Mouse (Mus musculus) neural tube, embryonic 15.5 days (tissue): Measurements from ENCODE around the gene Rab14. TPM values are rescaled to one million over a fixed set of nuclear protein-coding genes. Genes with fewer than 3 reads are reported as not detected.

Source experiments
- ATAC-seq: fragments of 200-750 bp; cut with Nextera tagmentation; 2 replicates; pipeline ENCODE4 v1.8.0; 2017; ENCODE audit warnings: mild to moderate bottlenecking, moderate TSS enrichment, moderate library complexity; ENCODE audit not compliant: low FRiP score
- H3K27ac ChIP-seq: fragments of 300-500 bp; sonication (generic); replicated peaks from 2 replicates; pipeline ENCODE4 v1.5.1; 2015; ENCODE audit warnings: mild to moderate bottlenecking, inconsistent platforms
- H3K27me3 ChIP-seq: fragments of 300-500 bp; sonication (generic); replicated peaks from 2 replicates; pipeline ENCODE4 v1.6.1; 2015; ENCODE audit warnings: inconsistent platforms
- H3K36me3 ChIP-seq: fragments of 300-500 bp; sonication (generic); 2 replicates; pipeline ENCODE4 v1.6.1; 2015; ENCODE audit warnings: inconsistent platforms
- H3K4me1 ChIP-seq: fragments of 300-500 bp; sonication (generic); 2 replicates; pipeline ENCODE4 v1.6.1; 2015; ENCODE audit warnings: inconsistent platforms
- H3K4me2 ChIP-seq: fragments of 300-500 bp; sonication (generic); 2 replicates; pipeline ENCODE4 v1.6.1; 2015; ENCODE audit warnings: inconsistent platforms, mild to moderate bottlenecking, moderate library complexity
- H3K4me3 ChIP-seq: fragments of 300-500 bp; sonication (generic); replicated peaks from 2 replicates; pipeline ENCODE4 v1.5.1; 2015; ENCODE audit warnings: mild to moderate bottlenecking, inconsistent platforms
- H3K9ac ChIP-seq: fragments of 300-500 bp; sonication (generic); replicated peaks from 2 replicates; pipeline ENCODE4 v1.6.1; 2015; ENCODE audit warnings: mild to moderate bottlenecking, inconsistent platforms
- H3K9me3 ChIP-seq: fragments of 300-500 bp; sonication (generic); replicated peaks from 2 replicates; pipeline ENCODE4 v1.6.1; 2016; ENCODE audit warnings: inconsistent platforms
- WGBS: fragments of 180-500 bp; shearing (Covaris S2); methylation state at CpG from one replicate; pipeline ENCODE4 v1.1.7; 2015; ENCODE audit warnings: mixed read lengths; 5-methylcytosine and 5-hydroxymethylcytosine counted together
- polyA plus RNA-seq: library from polyadenylated mRNA; unstranded; fragments of >200 nt; fragmentation: Nextera tagmentation; extraction: Ambion mirVana; gene quantifications from 2 replicates; pipeline ENCODE4 v1.2.1, GENCODE M21; 2015

Rab14 gene
- polyA plus RNA-seq, 1 experiment from 2014 or later: 449 TPM

DNA sequence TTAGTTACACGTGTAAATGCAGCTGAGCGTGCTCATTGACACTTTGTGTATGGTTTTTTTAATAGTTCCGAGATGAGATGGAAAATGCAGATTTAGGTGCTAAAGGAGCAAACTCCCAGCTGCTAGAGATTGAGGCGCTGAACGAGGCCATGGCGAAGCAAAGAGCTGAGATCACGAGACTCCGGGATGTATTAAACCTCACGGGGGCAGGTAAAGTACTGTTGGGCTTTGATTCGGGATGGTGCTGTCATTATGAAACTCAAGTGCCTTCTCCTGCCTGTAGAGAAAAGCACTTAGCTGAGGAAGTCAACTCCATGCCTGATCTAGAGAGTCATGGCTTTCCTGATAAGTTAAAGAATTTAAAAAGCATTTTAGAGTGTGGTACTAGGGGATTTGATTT is 52.1 kb downstream of the Rab14 start:
- 96% methylated on average over 10 of the region's 10 CpGs for WGBS
- H3K9me3 ChIP-seq: no peaks in the 10 kb centered on the region
- no peak overlapping the region for H3K4me2 ChIP-seq
- H3K4me1 ChIP-seq: no peaks in the 10 kb centered on the region
- no peak for ATAC-seq
- no peak overlapping the region for H3K4me3 ChIP-seq
- no peak overlapping the region for H3K9ac ChIP-seq
- H3K36me3 ChIP-seq: peaks cover 89% of the 10 kb centered on the region
- H3K27ac ChIP-seq: no peak overlapping the region
- H3K27me3 ChIP-seq: no peaks in the 10 kb centered on the region

DNA sequence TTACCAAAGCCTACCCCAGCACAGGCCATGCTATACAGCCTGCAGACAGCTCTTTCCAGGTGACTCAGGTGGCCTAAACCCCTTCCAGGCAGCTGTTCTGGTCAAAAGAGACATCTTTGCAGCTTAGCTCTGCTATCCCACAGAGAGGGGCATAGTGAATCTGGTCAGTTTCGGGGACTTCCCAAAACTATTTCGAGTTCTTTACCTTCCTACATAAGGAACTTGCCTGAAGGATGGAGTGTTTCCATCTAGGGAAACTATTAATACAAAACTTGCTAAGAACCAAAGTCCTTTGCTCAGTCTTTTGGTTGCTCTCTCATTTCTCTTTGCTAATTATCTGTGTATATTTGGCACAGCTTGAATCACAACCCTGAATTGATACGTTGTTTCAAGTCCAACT is 59.2 kb downstream of the Rab14 start:
- H3K4me2 ChIP-seq: no peak overlapping the region
- no peak overlapping the region for H3K4me3 ChIP-seq
- H3K9me3 ChIP-seq: no peaks in the 10 kb centered on the region
- 95% methylated on average over 3 of the region's 3 CpGs for WGBS
- no peak for ATAC-seq
- no peaks in the 10 kb centered on the region for H3K4me1 ChIP-seq
- H3K9ac ChIP-seq: no peak overlapping the region
- peaks cover 61% of the 10 kb centered on the region for H3K36me3 ChIP-seq
- H3K27ac ChIP-seq: no peak overlapping the region
- no peaks in the 10 kb centered on the region for H3K27me3 ChIP-seq

DNA sequence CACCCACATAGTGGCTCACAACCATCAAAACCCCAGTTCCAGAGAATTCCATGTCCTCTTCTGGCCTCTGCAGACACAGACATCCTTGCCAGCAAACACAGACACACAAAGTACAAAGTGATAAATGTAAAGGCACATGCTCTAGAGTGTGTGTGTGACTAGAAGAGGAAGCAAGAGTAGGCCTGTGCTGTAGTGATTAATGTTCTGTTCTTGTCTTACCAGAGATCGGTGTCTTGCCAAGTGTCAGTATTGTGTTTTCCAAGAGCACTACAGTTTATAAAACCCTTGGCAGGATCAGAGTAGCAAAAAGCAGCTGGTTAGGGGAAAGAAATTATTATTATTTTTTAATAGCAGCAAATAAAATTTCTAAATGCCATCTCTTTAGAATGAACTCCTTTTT is 62.3 kb downstream of the Rab14 start:
- no peaks in the 10 kb centered on the region for H3K9me3 ChIP-seq
- H3K4me3 ChIP-seq: no peak overlapping the region
- H3K27me3 ChIP-seq: no peaks in the 10 kb centered on the region
- no peak for ATAC-seq
- H3K4me2 ChIP-seq: no peak overlapping the region
- H3K36me3 ChIP-seq: peaks cover 47% of the 10 kb centered on the region
- WGBS: 86% methylated on average over 1 of the region's 1 CpGs
- H3K4me1 ChIP-seq: no peaks in the 10 kb centered on the region
- H3K27ac ChIP-seq: no peak overlapping the region
- H3K9ac ChIP-seq: no peak overlapping the region

DNA sequence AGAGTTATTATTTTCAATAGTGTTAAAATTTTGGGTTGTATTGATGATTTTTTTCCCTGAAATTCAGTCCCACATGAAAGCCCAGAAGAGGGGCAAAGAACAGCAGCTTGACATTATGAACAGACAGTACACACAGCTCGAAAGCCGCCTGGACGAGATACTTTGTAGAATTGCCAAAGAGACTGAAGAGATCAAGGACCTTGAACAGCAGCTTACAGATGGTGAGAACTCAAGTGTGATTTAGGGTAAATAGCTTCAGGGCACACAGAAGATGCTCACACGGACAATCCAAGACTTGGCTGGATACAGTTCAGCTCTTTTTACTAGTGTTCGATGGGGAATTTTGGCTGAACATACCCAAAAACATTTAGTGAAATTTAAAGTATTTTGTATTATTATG is 67.0 kb downstream of the Rab14 start:
- Histone ChIP-seq H3K4me3 (no peak overlapping the region), H3K4me1 (peaks cover 10% of the 10 kb centered on the region; the same call in 1 of the 2 replicates), H3K4me2 (no peak overlapping the region), H3K9ac (no peak overlapping the region), H3K27ac (no peak overlapping the region), H3K36me3 (peaks cover 29% of the 10 kb centered on the region), H3K9me3 (no peaks in the 10 kb centered on the region), H3K27me3 (no peaks in the 10 kb centered on the region)
- no peak for ATAC-seq
- WGBS: 73% methylated on average over 5 of the region's 5 CpGs

DNA sequence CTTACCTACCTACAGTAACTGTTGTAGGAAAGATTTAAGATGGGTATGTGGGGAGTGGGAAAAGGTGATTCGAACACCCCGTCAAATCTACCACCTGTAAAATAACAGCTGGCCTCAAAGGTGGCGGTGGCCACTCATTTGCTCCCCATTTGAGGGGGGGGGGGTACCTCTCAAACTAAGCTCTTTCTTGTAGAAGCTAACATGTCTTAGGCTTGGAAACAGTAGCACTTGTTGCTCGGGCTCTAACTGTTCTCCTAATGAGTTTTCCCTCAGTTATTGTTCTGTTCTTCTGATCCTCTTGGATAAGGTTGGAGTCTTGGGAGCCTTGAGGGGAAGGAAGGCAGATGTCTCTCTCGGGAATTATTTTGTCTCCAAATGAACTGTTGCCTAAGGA is 68.3 kb downstream of the Rab14 start:
- Histone ChIP-seq H3K9ac (peak overlapping the region; percentile 23; the same call in 1 of the 2 replicates), H3K4me3 (peak overlapping the region; percentile 37), H3K4me2 (peak overlapping the region; percentile 47), H3K36me3 (peaks cover 26% of the 10 kb centered on the region), H3K4me1 (peaks cover 10% of the 10 kb centered on the region; the same call in 1 of the 2 replicates), H3K27me3 (no peaks in the 10 kb centered on the region), H3K27ac (no peak overlapping the region), H3K9me3 (no peaks in the 10 kb centered on the region)
- WGBS: 15% methylated on average over 5 of the region's 5 CpGs
- ATAC-seq: no peak

DNA sequence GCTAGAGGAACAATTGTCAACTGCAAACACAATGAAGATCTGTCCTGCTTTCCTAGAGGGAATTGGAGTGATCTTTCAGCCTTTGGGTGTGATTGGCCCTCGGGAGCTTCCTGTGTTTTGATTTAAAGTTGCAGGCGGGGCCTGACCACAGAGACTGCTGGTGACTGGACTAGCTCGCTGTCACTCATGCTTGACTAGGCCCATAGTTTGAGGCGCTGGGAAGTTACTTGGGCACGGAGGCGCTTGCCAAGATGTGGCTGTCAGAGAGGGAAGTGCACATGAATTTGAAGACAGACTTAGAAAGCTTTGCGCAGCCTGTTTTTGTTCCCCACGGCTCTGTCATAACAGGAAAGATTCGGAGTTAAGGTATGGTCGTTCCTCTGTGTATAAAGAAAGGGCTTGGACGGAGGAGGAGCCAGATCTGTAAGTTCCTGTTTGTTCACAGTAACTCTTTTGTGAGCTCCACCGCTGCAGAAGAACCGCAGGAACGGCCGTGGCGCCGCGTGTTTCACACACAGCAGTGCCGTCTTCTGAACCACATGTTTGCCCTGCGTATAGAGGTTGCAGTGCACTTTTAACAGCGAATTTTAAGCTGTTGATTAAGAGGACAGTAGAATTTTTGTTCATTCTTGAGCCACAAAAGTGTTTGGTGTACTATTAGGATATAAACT is 68.8 kb downstream of the Rab14 start:
- Histone ChIP-seq H3K9ac (peak overlapping the region; percentile 23), H3K36me3 (peaks cover 22% of the 10 kb centered on the region), H3K4me1 (peaks cover 10% of the 10 kb centered on the region; the same call in 1 of the 2 replicates), H3K4me2 (peak overlapping the region; percentile 47), H3K9me3 (no peaks in the 10 kb centered on the region), H3K4me3 (peak overlapping the region; percentile 37), H3K27me3 (no peaks in the 10 kb centered on the region), H3K27ac (no peak overlapping the region)
- ATAC-seq: peak; percentile 92
- WGBS: 1% methylated on average over 21 of the region's 21 CpGs

DNA sequence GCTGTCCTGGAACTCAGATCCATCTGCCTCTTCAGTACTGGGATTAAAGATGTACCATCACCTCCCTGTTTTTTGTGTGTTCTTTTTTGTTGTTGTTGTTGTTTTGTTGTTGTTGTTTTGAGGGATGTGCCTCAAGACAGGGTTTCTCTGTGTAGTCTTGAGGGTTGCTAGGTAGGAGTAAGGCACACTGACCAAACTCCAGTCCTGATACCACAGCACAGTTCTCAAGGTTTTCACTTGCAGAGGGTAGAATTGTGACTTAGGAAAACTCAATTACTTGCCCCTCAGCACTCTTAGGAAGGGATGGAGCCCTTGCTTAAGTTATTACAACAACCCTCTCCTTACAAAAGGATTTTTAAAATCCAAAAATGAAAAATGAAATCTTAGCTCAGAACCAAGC is 69.4 kb downstream of the Rab14 start:
- Histone ChIP-seq H3K27me3 (no peaks in the 10 kb centered on the region), H3K4me2 (peak overlapping the region; percentile 47), H3K4me3 (peak overlapping the region; percentile 37), H3K4me1 (peaks cover 10% of the 10 kb centered on the region; the same call in 1 of the 2 replicates), H3K27ac (no peak overlapping the region), H3K9ac (no peak overlapping the region), H3K36me3 (peaks cover 22% of the 10 kb centered on the region), H3K9me3 (no peaks in the 10 kb centered on the region)
- no peak for ATAC-seq

Other genes starting within 250 kb of the Rab14 start
- gene Traf1, start 239.3 kb downstream of the Rab14 start, polyA plus RNA-seq: 3.9 and 5.4 TPM in 2 replicates
- 0.61 and 0.68 TPM in 2 replicates for gene Hc, start 139.7 kb downstream of the Rab14 start, polyA plus RNA-seq
- 0.26 and 0.82 TPM in 2 replicates for gene AI182371, start 99.6 kb downstream of the Rab14 start, polyA plus RNA-seq
- gene Cntrl, start 91.6 kb downstream of the Rab14 start, polyA plus RNA-seq: 8.4 and 13.7 TPM in 2 replicates
- 38.4 and 59.2 TPM in 2 replicates for gene Gsn, start 55.3 kb upstream of the Rab14 start, polyA plus RNA-seq
- gene Stom, start 135.9 kb upstream of the Rab14 start, polyA plus RNA-seq: 17.6 and 27.4 TPM in 2 replicates
- not detected in 2 replicates for gene 4930568D16Rik, start 166.6 kb upstream of the Rab14 start, polyA plus RNA-seq
- not detected in 2 replicates for gene 4930402F06Rik, start 196.1 kb upstream of the Rab14 start, polyA plus RNA-seq